Mouse (Mus musculus): ENCODE data around the gene Xab2.
"Not testable (repeated sequence)": the region's sequence is repeated elsewhere in the genome, so short reads cannot be mapped to it uniquely, and the experiment has no call there.

Xab2 gene

GRCm38 (mm10) chr8:3609046-3609815 lies 11.9 kb downstream of the Xab2 start:
- no peak for DNase-seq (ENCODE audit: low spot score in 2 of 2)

DNA sequence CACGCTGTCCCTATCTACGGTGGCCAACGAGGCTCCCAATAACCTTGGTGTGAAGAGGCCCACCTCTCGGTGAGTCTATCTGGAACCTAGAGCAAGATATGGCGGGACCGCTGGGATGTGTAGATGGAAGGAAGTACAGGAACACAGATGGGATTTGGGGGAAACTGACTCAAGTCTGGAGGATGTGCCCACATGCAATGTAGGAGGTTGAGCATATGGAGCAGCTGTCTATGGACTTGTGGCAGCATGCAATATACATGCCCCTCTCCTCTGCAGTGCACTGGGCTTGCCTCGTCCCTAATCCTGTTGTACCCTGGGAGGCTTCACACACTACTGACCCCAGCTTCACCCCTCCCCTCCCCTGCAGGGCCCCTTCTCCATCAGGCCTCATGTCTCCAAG lies 13.3 kb downstream of the Xab2 start:
- no peak for DNase-seq (ENCODE audit: low spot score in 2 of 2)

DNA sequence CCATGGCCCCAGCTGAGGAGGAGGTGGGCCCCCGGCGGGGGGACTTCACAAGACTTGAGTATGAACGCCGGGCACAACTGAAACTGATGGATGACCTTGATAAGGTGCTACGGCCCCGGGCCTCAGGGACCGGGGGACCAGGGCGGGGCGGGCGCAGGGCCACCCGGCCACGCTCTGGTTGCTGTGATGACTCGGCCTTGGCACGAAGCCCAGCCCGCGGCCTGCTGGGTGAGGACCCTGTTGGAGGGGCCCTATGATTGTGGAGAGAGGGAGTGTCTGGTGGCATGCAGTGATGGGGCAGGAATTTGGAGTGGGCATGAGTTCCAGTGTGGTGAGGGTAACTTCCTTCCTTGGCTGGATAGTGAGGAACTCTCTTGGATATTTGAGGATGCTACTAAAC lies 14.5 kb downstream of the Xab2 start:
- DNase-seq (ENCODE audit: low spot score in 2 of 2) = no peak

GRCm38 (mm10) chr8:3603439-3603838 lies 17.7 kb downstream of the Xab2 start:
- no peak for DNase-seq (ENCODE audit: low spot score in 2 of 2)

- no peak for DNase-seq (ENCODE audit: low spot score in 2 of 2)
Measured at GRCm38 (mm10) chr8:3600401-3600800, 20.7 kb downstream of the Xab2 start.

GRCm38 (mm10) chr8:3599219-3599618 lies 21.9 kb downstream of the Xab2 start:
- DNase-seq (ENCODE audit: low spot score in 2 of 2) = no peak

DNA sequence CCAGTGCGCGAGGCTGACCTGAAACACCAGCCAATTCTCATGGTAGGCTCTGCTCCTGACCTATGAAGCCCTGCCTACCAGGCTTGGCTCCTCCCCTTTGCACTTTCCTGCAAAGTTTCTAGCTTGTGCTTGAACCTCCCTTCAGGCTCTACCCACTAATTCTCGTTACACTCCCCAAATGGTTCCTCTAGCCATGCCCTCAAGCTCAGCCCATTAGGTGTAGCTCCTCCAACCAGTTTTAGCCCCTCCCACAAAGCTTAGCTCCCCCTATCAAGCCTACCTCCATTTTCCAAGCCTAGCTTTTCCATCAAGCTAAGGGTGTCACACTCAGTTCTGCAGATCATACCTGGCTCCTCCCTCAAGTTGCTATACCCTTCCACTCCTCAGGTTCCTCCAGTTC lies 23.1 kb downstream of the Xab2 start:
- DNase-seq (ENCODE audit: low spot score in 2 of 2) = no peak

- no peak for DNase-seq (ENCODE audit: low spot score in 2 of 2)
Measured at GRCm38 (mm10) chr8:3594466-3594865, 26.6 kb downstream of the Xab2 start.

- DNase-seq (ENCODE audit: low spot score in 2 of 2) = no peak
Measured at GRCm38 (mm10) chr8:3593470-3593869, 27.6 kb downstream of the Xab2 start.

DNA sequence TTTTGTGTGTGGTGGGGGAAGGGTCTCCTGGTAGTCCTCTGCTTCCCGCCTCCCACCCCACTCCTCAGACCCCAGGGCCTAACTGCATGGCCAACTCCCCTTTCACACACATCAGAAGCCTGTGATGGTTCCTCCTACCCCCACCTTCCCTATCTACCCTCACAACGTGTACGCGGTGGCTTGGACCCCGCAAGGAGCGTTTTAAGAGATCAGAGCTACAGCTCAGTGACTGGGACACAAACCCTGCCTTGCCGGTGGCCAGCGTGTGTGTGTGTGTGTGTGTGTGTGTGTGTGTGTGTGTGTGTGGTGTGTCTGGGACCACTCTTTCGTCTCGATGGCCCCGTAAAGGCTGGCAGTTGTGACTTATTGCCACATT lies 32.9 kb downstream of the Xab2 start:
- no peak for DNase-seq (ENCODE audit: low spot score in 2 of 2)

DNA sequence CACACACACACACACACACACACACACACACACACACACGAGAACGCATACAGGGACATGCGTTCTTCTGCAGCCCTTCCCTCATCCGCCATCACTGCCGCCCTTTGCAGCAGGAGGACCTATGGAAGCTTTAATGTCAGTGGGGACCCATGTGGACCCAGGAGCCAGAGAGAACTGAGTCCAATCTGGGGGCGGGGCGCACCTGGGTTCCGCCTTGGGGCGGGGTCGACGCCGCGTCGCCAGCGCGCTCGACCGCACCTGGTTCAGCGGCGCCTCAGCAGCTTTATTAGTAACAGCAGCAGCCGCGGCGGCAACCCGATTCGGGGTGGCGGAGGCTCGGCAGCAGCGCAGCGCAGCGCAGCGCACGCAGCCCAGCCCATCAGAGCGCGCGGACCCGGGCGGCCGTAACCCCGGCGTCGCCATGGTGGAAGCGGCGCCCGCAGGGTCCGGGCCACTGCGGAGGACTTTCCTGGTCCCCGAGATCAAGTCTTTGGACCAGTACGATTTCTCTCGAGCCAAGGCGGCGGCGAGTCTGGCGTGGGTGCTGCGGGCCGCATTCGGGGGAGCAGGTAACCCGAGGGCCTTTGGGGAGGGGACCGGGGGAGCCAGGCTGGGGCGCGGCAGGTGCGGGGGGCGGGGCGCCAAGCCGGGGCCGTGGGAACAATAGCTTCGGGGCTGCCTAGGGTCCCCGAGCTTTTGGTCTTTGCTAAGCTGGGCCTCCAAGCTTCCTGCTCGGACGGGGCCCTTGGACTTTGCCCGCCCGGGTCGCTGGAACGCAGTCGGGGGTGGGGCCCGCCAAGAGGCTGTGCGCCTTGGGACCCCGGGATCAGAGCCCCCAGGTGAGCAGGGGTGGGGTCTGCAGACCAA lies 33.5 kb downstream of the Xab2 start:
- DNase-seq (ENCODE audit: low spot score in 2 of 2) = no peak

DNA sequence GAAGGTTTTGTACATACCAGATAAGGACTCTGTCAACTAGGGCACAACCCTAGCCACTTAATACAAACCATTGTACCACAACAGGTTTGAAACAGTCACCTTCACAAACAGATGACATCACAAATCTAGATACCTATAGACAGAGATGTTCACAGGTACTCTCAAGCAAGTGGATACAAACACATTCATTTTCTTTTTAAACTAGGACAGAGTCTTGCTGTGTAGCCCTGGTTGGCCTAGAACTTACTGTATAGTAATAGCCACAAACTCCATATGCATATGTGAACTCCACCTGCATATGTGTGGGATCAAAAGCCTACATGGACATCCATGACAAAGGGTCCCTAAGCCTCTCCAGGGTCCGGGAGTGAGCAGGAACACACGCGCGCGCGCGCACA lies 34.1 kb downstream of the Xab2 start, which contains the start of gene Camsap3:
Gene Camsap3, plus strand, starts transcription at position 301 of the 398 bp plus-strand sequence.
- DNase-seq (ENCODE audit: low spot score in 2 of 2) = no peak

DNA sequence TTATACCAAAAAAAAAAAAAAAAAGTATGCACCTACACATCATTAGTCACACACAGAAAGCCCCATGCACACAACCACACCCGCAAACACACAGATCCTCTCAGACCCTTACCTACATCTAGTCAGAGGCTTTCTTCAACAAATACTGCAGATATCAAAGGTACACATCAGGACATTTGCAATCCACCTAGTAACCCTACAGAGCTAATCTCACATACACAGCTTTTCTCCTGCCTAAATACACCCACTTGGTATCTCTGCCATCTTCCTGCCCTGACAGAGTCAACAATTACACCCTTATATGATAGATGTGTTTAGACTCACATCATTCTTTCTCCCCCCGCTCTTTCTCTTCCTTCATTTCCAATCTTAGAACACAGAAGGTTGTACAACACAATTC lies 34.7 kb downstream of the Xab2 start:
- no peak for DNase-seq (ENCODE audit: low spot score in 2 of 2)

DNA sequence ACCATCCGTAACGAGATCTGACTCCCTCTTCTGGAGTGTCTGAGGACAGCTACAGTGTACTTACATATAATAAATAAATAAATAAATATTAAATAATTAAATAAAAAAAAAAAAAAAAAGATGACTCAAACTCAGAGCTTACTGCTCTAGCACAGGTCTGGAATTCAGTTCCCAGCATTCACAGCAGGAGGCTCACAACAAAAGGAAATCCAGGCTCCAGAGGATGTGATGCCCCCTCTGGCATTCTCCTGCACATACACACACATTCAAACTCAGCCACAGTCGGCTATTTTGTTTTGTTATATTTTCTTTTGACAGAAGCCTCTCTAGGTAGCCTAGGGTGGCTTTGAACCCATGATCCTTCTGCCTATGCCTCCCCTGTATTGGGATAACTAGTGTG lies 39.2 kb downstream of the Xab2 start:
- not testable (repeated sequence) for DNase-seq (ENCODE audit: low spot score in 2 of 2)

DNA sequence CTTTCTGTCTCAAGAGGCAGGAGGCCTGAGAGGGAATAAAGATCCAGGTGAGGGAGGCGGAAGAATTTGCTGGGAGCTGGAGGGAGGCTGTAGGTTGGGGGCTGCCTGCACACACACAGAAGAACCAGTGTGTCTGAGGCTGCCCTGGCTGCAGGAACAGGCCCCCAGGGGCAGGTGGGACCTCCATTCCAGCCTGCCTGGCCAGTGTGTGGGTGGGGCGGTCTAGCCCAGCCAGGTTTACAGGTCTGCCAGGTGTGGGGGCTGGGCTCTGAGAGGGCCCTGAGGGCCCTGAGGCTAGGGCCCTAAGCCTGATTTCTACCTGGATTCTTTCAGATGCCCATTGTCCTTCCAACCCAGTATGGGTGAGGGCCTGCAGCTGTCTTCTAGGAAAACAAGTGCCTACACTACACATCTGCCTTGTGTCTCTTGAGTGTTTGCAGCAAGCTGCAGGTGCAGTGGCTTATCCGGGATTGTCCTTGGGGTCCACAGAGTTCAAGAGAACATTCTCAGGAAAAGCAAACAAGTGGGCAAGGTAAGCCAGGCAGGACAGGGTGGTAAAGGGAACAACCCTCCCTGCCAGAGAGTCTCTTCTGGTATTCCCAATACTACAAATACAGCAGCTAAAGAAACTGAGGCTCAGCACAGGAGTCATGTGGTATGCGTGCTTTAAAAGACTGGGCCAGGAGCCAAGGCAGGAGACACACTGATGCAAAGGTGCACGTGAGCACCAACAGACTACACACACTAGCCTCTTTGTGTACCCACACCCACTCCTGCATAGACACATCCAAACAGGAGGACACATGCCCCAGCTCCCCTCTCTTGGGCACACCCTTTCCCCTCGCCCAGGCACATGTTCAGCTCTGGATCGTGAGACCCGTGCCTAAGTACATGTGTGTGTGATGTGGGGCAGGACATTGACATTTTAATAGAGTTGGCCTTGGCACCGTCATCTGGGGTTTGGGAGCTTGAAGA lies 41.4 kb downstream of the Xab2 start:
- no peak for DNase-seq (ENCODE audit: low spot score in 2 of 2)

DNA sequence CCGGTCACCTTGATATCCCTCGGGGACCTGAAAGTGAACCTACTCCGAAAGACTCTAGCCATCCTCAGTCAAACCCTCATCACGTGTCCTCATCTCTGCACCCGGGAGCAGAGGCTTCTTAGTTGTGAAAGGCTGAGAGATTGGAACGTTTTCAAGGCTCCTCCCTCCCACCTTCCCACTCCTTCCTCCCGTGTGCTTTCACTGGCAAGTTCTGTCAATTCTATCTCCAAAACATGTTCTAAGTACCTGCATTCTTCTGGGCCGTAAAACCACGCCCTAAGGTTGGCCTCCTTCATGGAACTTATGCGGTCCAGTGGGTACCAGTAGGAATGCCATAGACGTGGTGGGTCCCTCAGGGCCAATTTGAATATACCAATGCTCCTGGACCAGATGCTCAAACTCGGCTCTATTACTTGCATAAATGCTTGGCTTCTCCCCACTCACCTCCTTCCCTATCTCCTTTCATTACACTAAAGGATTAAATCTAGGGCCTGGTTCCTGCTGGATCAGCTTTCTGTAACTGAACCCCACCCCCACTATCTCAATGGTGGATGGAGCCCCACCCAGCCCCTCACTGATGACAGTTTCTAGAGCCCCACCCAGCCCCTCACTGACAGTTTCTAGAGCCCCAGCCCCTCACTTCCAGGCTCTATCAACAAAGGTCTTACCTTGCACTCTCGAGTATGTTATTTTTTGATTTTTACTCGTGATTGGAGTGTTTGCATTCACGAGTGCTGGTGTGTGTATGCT lies 44.7 kb downstream of the Xab2 start:
- DNase-seq (ENCODE audit: low spot score in 2 of 2) = no peak

DNA sequence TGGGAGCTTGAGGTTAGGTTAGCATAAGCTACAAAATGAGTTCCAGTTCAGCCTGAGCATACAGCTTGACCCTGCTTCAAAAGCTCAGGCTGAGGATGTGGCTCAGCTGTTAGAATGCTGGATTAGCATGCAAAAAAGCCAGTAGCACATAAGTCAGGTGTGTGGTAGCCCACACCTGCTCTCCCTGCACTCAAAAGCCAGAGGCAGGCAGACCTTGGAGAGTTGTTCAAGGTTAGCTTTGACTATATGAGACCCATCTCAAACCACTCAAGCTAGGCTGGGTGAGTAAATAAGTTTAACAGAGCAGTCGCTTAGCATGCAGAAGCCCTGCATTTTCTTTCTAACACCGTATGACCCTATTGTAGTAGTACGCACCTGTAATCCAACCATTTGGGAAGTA lies 46.6 kb downstream of the Xab2 start:
- no peak for DNase-seq (ENCODE audit: low spot score in 2 of 2)

DNA sequence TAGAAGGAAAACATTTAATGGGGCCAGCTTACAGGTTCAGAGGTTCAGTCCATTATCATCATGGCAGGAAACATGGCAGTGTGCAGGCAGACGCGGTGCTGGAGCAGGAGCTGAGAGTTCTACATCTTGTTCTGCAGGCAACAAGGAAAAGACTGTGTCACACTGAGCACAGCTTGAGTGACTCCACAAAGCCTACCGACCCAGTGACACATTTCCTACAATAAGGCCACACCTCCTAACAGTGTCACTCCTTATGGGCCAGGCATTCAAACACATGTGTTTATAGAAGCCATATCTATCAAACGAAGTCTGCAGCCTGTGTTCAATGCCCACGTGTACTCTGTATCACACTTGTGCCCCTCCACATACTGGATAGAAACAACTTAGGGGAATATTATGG lies 51.3 kb downstream of the Xab2 start:
- DNase-seq (ENCODE audit: low spot score in 2 of 2) = no peak

DNA sequence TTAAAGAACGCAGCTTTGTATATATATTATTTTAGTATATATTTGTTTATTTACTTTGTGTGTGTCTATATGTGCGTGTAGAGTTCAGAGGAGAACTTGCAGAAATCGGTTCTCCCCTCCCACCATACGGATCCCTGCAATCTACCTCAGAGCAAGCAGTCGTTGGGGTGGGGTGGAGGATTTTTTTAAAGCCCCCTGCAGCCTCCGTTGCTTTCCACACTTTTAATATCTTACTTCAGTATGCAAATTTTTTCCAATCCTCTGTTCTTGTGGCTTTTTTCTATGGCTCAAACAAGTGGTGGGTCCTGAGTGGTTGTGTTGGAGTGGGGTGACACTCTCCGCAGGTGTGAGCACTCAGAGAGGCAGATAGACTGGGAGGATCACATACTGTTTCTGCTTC lies 52.7 kb downstream of the Xab2 start:
- no peak for DNase-seq (ENCODE audit: low spot score in 2 of 2)

- DNase-seq (ENCODE audit: low spot score in 2 of 2) = no peak
Measured at GRCm38 (mm10) chr8:3567641-3568371, 53.3 kb downstream of the Xab2 start, which contains the start of gene C330021F23Rik. TSS of gene C330021F23Rik (plus strand) at chr8:3567990.
